ENCODE assay signal across 8 mouse cellular contexts in genomic region chr14:30671986-30672312, GRCm38 (mm10). TPM values are rescaled to one million over a fixed set of nuclear protein-coding genes. Genes with fewer than 3 reads are reported as not detected.
DNase-seq lines count a peak whose midpoint lies in the region; ATAC-seq and TF ChIP-seq lines count a peak whose summit lies in the region.

No protein-coding gene starts in this region.

- no peak overlapping the region for H3K9ac ChIP-seq in embryonic facial prominence, embryonic 12.5 days
- H3K9ac ChIP-seq in heart, adult 2 months (ENCODE audit: low read depth, low read length), result no peak overlapping the region
- H3K9ac ChIP-seq in limb, embryonic 13.5 days, result no peak overlapping the region
- no peak overlapping the region for H3K9ac ChIP-seq in midbrain, embryonic 16.5 days (ENCODE audit: low read depth, low read length)

- no peaks in the 10 kb centered on the region for H3K79me2 ChIP-seq in heart, adult 2 months (replicated peaks; ENCODE audit: control insufficient read depth, insufficient read depth, low read length)

- no peaks in the 10 kb centered on the region for H3K27me3 ChIP-seq in embryonic facial prominence, embryonic 12.5 days
- no peaks in the 10 kb centered on the region for H3K27me3 ChIP-seq in heart, adult 2 months (ENCODE audit: control insufficient read depth, insufficient read depth, low read length)
- no peaks in the 10 kb centered on the region for H3K27me3 ChIP-seq in limb, embryonic 13.5 days
- no peaks in the 10 kb centered on the region for H3K27me3 ChIP-seq in midbrain, embryonic 16.5 days (ENCODE audit: control insufficient read depth, insufficient read depth, low read depth, low read length)

- 0 out of 2 replicates have a peak, but pooled peaks have one; percentile 84 for ATAC-seq in embryonic facial prominence, embryonic 12.5 days (ENCODE audit: insufficient number of reproducible peaks, insufficient read depth, low FRiP score, low TSS enrichment)
- peak; percentile 77; the same call in 1 of the 2 replicates for ATAC-seq in limb, embryonic 13.5 days (ENCODE audit: low FRiP score, low read depth)
- ATAC-seq in midbrain, embryonic 16.5 days, result peak; percentile 92

- H3K36me3 ChIP-seq in embryonic facial prominence, embryonic 12.5 days, result peaks cover 60% of the 10 kb centered on the region
- H3K36me3 ChIP-seq in heart, adult 2 months (ENCODE audit: control insufficient read depth, insufficient read depth, low read length), result no peaks in the 10 kb centered on the region
- H3K36me3 ChIP-seq in limb, embryonic 13.5 days, result peaks cover 80% of the 10 kb centered on the region
- H3K36me3 ChIP-seq in midbrain, embryonic 16.5 days (ENCODE audit: control insufficient read depth, insufficient read depth, low read length), result 0 out of 2 replicates have a peak, but pooled peaks cover 4% of the 10 kb centered on the region

- 8% methylated on average over 3 of the region's 3 CpGs for WGBS in embryonic facial prominence, embryonic 12.5 days
- 11% methylated on average over 3 of the region's 3 CpGs for WGBS in heart, adult 2 months
- 12% methylated on average over 3 of the region's 3 CpGs for WGBS in limb, embryonic 13.5 days
- WGBS in midbrain, embryonic 16.5 days, result 7% methylated on average over 3 of the region's 3 CpGs

- TF ChIP-seq EP300 in heart, adult 2 months (IDR thresholded peaks at IDR 0.05; ENCODE audit: insufficient read depth, low read depth, low read length), result peak; percentile 91

- no peak overlapping the region for H3K4me3 ChIP-seq in embryonic facial prominence, embryonic 12.5 days
- no peak overlapping the region for H3K4me3 ChIP-seq in heart, adult 2 months
- H3K4me3 ChIP-seq in limb, embryonic 13.5 days, result no peak overlapping the region
- H3K4me3 ChIP-seq in midbrain, embryonic 16.5 days (ENCODE audit: low read depth, low read length), result no peak overlapping the region

- H3K4me2 ChIP-seq in embryonic facial prominence, embryonic 12.5 days (replicated peaks), result no peak overlapping the region
- H3K4me2 ChIP-seq in limb, embryonic 13.5 days (replicated peaks), result no peak overlapping the region
- H3K4me2 ChIP-seq in midbrain, embryonic 16.5 days (ENCODE audit: low read length), result no peak overlapping the region

- intact Hi-C loops in heart, adult 2 months (cut with DNase I), result loop anchor here (1.0 to 10.0 kb wide), 2 partner anchors 81 to 537 kb away; no protein-coding TSS in a partner anchor

- no peak for TF ChIP-seq POLR2A in heart, adult 2 months (IDR thresholded peaks at IDR 0.05; ENCODE audit: insufficient read depth, low read depth, low read length)

- H3K9me3 ChIP-seq in embryonic facial prominence, embryonic 12.5 days, result no peaks in the 10 kb centered on the region
- no peaks in the 10 kb centered on the region for H3K9me3 ChIP-seq in limb, embryonic 13.5 days
- H3K9me3 ChIP-seq in midbrain, embryonic 16.5 days (replicated peaks; ENCODE audit: control insufficient read depth, low read length, poor library complexity, severe bottlenecking), result no peaks in the 10 kb centered on the region

- peak; percentile 67 for DNase-seq in 3134 (ENCODE audit: extremely low read depth, insufficient read length, low spot score)
- peak; percentile 87 for DNase-seq in adrenal gland, postnatal 25 days
- DNase-seq in heart, adult 2 months, result peak; percentile 83 to 88
- peak; percentile 67 to 92 for DNase-seq in kidney, adult 8-10 months
- peak; percentile 77 to 90 for DNase-seq in spleen, postnatal 10 days (ENCODE audit: low spot score in 2 of 2)

- no peaks in the 10 kb centered on the region for H3K4me1 ChIP-seq in embryonic facial prominence, embryonic 12.5 days
- peaks cover 2% of the 10 kb centered on the region for H3K4me1 ChIP-seq in heart, adult 2 months (ENCODE audit: control insufficient read depth, insufficient read depth, low read length)
- no peaks in the 10 kb centered on the region for H3K4me1 ChIP-seq in limb, embryonic 13.5 days
- H3K4me1 ChIP-seq in midbrain, embryonic 16.5 days (ENCODE audit: control insufficient read depth, insufficient read depth, low read length), result no peaks in the 10 kb centered on the region

- no peak overlapping the region for H3K27ac ChIP-seq in embryonic facial prominence, embryonic 12.5 days
- H3K27ac ChIP-seq in heart, adult 2 months, result no peak overlapping the region
- no peak overlapping the region for H3K27ac ChIP-seq in limb, embryonic 13.5 days
- no peak overlapping the region for H3K27ac ChIP-seq in midbrain, embryonic 16.5 days (ENCODE audit: low read length)

- TF ChIP-seq CTCF in heart, adult 2 months (IDR thresholded peaks at IDR 0.05), result peak; percentile 93

RNA-seq across cellular contexts. Expression of gene Rft1, which starts 17.8 kb away (rescaled TPM):
- 23.7 and 32.8 TPM in 2 replicates for total RNA-seq in adrenal gland, postnatal 25 days (2021)
- 19.9 and 20.0 TPM in 2 replicates for polyA plus RNA-seq in embryonic facial prominence, embryonic 12.5 days (2016; fragmentation: Nextera tagmentation; extraction: Ambion mirVana)
- 1 to 10 TPM; 6.1 to 8.1 TPM for total RNA-seq in heart, adult 2 months (2021)
- polyA plus RNA-seq in heart, adult 2 months (2012; rRNA removed), result 8.8 and 13.0 TPM in 2 replicates
- 20.7 and 21.0 TPM in 2 replicates for polyA plus RNA-seq in limb, embryonic 13.5 days (2015; fragmentation: Nextera tagmentation; extraction: Ambion mirVana)
- 8.3 and 9.4 TPM in 2 replicates for polyA plus RNA-seq in midbrain, embryonic 16.5 days (2015; fragmentation: Nextera tagmentation; extraction: Ambion mirVana)

RNA-seq across cellular contexts. Expression of gene Sfmbt1, which starts 42.7 kb away (rescaled TPM):
- 28.4 and 35.0 TPM in 2 replicates for total RNA-seq in adrenal gland, postnatal 25 days (2021)
- 17.0 and 17.9 TPM in 2 replicates for polyA plus RNA-seq in embryonic facial prominence, embryonic 12.5 days (2016; fragmentation: Nextera tagmentation; extraction: Ambion mirVana)
- total RNA-seq in heart, adult 2 months (2021), result 10 to 100 TPM; 12.9 to 14.2 TPM
- 1.6 and 2.8 TPM in 2 replicates for polyA plus RNA-seq in heart, adult 2 months (2012; rRNA removed)
- polyA plus RNA-seq in limb, embryonic 13.5 days (2015; fragmentation: Nextera tagmentation; extraction: Ambion mirVana), result 15.3 and 15.5 TPM in 2 replicates
- 17.4 and 21.7 TPM in 2 replicates for polyA plus RNA-seq in midbrain, embryonic 16.5 days (2015; fragmentation: Nextera tagmentation; extraction: Ambion mirVana)

RNA-seq across cellular contexts. Expression of gene Prkcd, which starts 45.9 kb away (rescaled TPM):
- total RNA-seq in adrenal gland, postnatal 25 days (2021), result 210 and 237 TPM in 2 replicates
- polyA plus RNA-seq in embryonic facial prominence, embryonic 12.5 days (2016; fragmentation: Nextera tagmentation; extraction: Ambion mirVana), result 55.6 and 62.0 TPM in 2 replicates
- total RNA-seq in heart, adult 2 months (2021), result 10 to 100 TPM; 10.4 to 12.6 TPM
- polyA plus RNA-seq in heart, adult 2 months (2012; rRNA removed), result 31.5 and 31.7 TPM in 2 replicates
- 50.8 and 58.5 TPM in 2 replicates for polyA plus RNA-seq in limb, embryonic 13.5 days (2015; fragmentation: Nextera tagmentation; extraction: Ambion mirVana)
- polyA plus RNA-seq in midbrain, embryonic 16.5 days (2015; fragmentation: Nextera tagmentation; extraction: Ambion mirVana), result 13.9 and 15.4 TPM in 2 replicates
